Mouse (Mus musculus) lung, postnatal 25 days (tissue): ENCODE results near the gene Ppp2r5d.

Experiments
- DNase-seq: peaks from one replicate; pipeline ENCODE4 v3.0.0; 2022; ENCODE audit warnings: low spot score

The Ppp2r5d gene

GRCm38 (mm10) chr17:46704887-46705835, at the start of gene Ppp2r5d:
Gene Ppp2r5d (minus strand): TSS chr17:46705111.
- peak; percentile 99 for DNase-seq

GRCm38 (mm10) chr17:46751794-46752556, 47.1 kb upstream of the Ppp2r5d start, which contains the start of gene Cnpy3:
Gene Cnpy3 (minus strand): TSS chr17:46752214.
- DNase-seq: peak; percentile 98

- DNase-seq: peak; percentile 80
These were observed 46.3 kb upstream of the Ppp2r5d start for GRCm38 (mm10) chr17:46751056-46751793.

GRCm38 (mm10) chr17:46750580-46750979, 45.7 kb upstream of the Ppp2r5d start:
- no peak for DNase-seq

GRCm38 (mm10) chr17:46749282-46749681, 44.4 kb upstream of the Ppp2r5d start:
- DNase-seq: no peak

- no peak for DNase-seq
These were observed 42.9 kb upstream of the Ppp2r5d start for GRCm38 (mm10) chr17:46747806-46748205.

GRCm38 (mm10) chr17:46747234-46747633, 42.3 kb upstream of the Ppp2r5d start:
- no peak for DNase-seq

- no peak for DNase-seq
These were observed 40.6 kb upstream of the Ppp2r5d start for GRCm38 (mm10) chr17:46745506-46745905.

- peak; percentile 67 for DNase-seq
These were observed 38.1 kb upstream of the Ppp2r5d start for GRCm38 (mm10) chr17:46742986-46743385.

- DNase-seq: no peak
These were observed 36.4 kb upstream of the Ppp2r5d start for GRCm38 (mm10) chr17:46741305-46741704.

- DNase-seq: peak; percentile 23
These were observed 31.2 kb upstream of the Ppp2r5d start for GRCm38 (mm10) chr17:46736160-46736559.

GRCm38 (mm10) chr17:46735287-46735686, 30.4 kb upstream of the Ppp2r5d start:
- no peak for DNase-seq

- DNase-seq: no peak
These were observed 29.1 kb upstream of the Ppp2r5d start for GRCm38 (mm10) chr17:46734055-46734454.

GRCm38 (mm10) chr17:46728904-46729318, 24.0 kb upstream of the Ppp2r5d start, which contains the start of gene Gnmt:
Gene Gnmt (minus strand): TSS chr17:46729168.
- peak; percentile 77 for DNase-seq

- DNase-seq: no peak
These were observed 23.6 kb upstream of the Ppp2r5d start for GRCm38 (mm10) chr17:46728496-46728895.

- DNase-seq: peak; percentile 31
These were observed 23.1 kb upstream of the Ppp2r5d start for GRCm38 (mm10) chr17:46728021-46728420.

GRCm38 (mm10) chr17:46727271-46727670, 22.4 kb upstream of the Ppp2r5d start:
- no peak for DNase-seq

- no peak for DNase-seq
These were observed 21.1 kb upstream of the Ppp2r5d start for GRCm38 (mm10) chr17:46725731-46726645.

- no peak for DNase-seq
These were observed 20.4 kb upstream of the Ppp2r5d start for GRCm38 (mm10) chr17:46725273-46725672.

- no peak for DNase-seq
These were observed 19.7 kb upstream of the Ppp2r5d start for GRCm38 (mm10) chr17:46724477-46725084.
